Mouse (Mus musculus) lung, adult 2 months (tissue): Measurements from ENCODE around the gene Mei4.

ENCODE experiments used
- CTCF ChIP-seq: fragments of 200-500 bp; IDR thresholded peaks from 2 replicates; pipeline ENCODE4 v1.5.1; 2011; ENCODE audit warnings: mild to moderate bottlenecking, low read length, control low read depth; ENCODE audit not compliant: insufficient read depth
- POLR2A ChIP-seq: fragments of 200-500 bp; IDR thresholded peaks from 2 replicates; pipeline ENCODE4 v1.6.1; 2011; ENCODE audit warnings: low read depth, mild to moderate bottlenecking, control low read depth, low read length, borderline replicate concordance; ENCODE audit errors: extremely low read depth

GRCm38 (mm10) chr9:82075270-82075669 is 211.8 kb downstream of the Mei4 start:
- no peak for TF ChIP-seq CTCF
- TF ChIP-seq POLR2A: no peak
